Comparison of ENCODE assay signal across 24 mouse cellular contexts in genomic region chr3:108246857-108247256, GRCm38 (mm10). TPM values are rescaled to one million over a fixed set of nuclear protein-coding genes. Genes with fewer than 3 reads are reported as not detected.
DNase-seq lines count a peak whose midpoint lies in the region; ATAC-seq and TF ChIP-seq lines count a peak whose summit lies in the region.
"Had no signal": no experiment of that assay in that cellular context is flagged by ENCODE, and none has a peak within 500 bp of the region (broad histone marks: within the 10 kb centered on the region; RNA-seq: fewer than 3 reads in every experiment).

No protein-coding gene starts in this region.

- H3K9me3 ChIP-seq in ES-E14 (ENCODE audit: control insufficient read depth, insufficient read depth, low read depth, low read length): no peaks in the 10 kb centered on the region
- H3K9me3 ChIP-seq: embryonic facial prominence, embryonic 13.5 days; embryonic facial prominence, embryonic 15.5 days; forebrain, embryonic 10.5 days; forebrain, embryonic 12.5 days; forebrain, embryonic 15.5 days had no signal

- H3K4me3 ChIP-seq in ES-E14 (ENCODE audit: insufficient read depth in 1 of 2, low read depth in 1 of 2, low read length in 2 of 2, poor library complexity in 1 of 2, severe bottlenecking in 1 of 2): no peak overlapping the region
- H3K4me3 ChIP-seq: embryonic facial prominence, embryonic 13.5 days; embryonic facial prominence, embryonic 15.5 days; erythroblast, embryonic 14.5 days; forebrain, embryonic 10.5 days; forebrain, embryonic 12.5 days; forebrain, embryonic 15.5 days had no signal

- in situ Hi-C loops in ES-E14 (cut with MboI; ENCODE audit: low sequenced_read_pairs in 2 of 2, unreplicated experiment in 2 of 2): no loop called here

- DNase-seq in ES-E14 (ENCODE audit: low read depth, low spot score) (no peak), MEL-GATA-1-ER (ENCODE audit: extremely low read depth, low read depth) (peak; percentile 52)
- DNase-seq in thymus, postnatal 14 days: no peak
- DNase-seq in adrenal gland, adult (ENCODE audit: inconsistent age in 2 of 2, low spot score in 1 of 2): no peak
- DNase-seq: adrenal gland, adult 8-10 months; adrenal gland, postnatal 14 days; adrenal gland, postnatal 36 days; B cell, adult 2 months; cerebellum, adult 11-12 months; cerebellum, adult 2 months; cerebellum, adult 9-10 months; cerebellum, postnatal 10 days; cerebellum, postnatal 25 days; embryo, embryonic 11 days; forebrain, postnatal 0 days had no signal

- peak overlapping the region; percentile 31; the same call in 1 of the 2 replicates for H3K27ac ChIP-seq in ES-E14 (ENCODE audit: insufficient read depth, low read depth, low read length, poor library complexity, severe bottlenecking)
- H3K27ac ChIP-seq: embryonic facial prominence, embryonic 13.5 days; embryonic facial prominence, embryonic 15.5 days; forebrain, embryonic 10.5 days; forebrain, embryonic 12.5 days; forebrain, embryonic 15.5 days had no signal

- H3K9ac ChIP-seq in ES-E14 (ENCODE audit: insufficient read depth, low read depth, low read length, poor library complexity, severe bottlenecking): no peak overlapping the region
- H3K9ac ChIP-seq: embryonic facial prominence, embryonic 13.5 days; embryonic facial prominence, embryonic 15.5 days; forebrain, embryonic 12.5 days; forebrain, embryonic 15.5 days; forebrain, postnatal 0 days had no signal

- H3K4me1 ChIP-seq in ES-E14 (ENCODE audit: control insufficient read depth in 2 of 2, insufficient read depth in 2 of 2, low read length in 2 of 2, poor library complexity in 1 of 2): no peaks in the 10 kb centered on the region
- H3K4me1 ChIP-seq: embryonic facial prominence, embryonic 13.5 days; embryonic facial prominence, embryonic 15.5 days; forebrain, embryonic 10.5 days; forebrain, embryonic 12.5 days; forebrain, embryonic 15.5 days had no signal

- H3K36me3 ChIP-seq in ES-E14 (ENCODE audit: control insufficient read depth, insufficient read depth, low read length, poor library complexity, severe bottlenecking): no peaks in the 10 kb centered on the region
- H3K36me3 ChIP-seq: embryonic facial prominence, embryonic 13.5 days; embryonic facial prominence, embryonic 15.5 days; forebrain, embryonic 10.5 days; forebrain, embryonic 12.5 days; forebrain, embryonic 15.5 days had no signal

- ATAC-seq in granulocyte monocyte progenitor cell, adult 5-6 weeks (replicated peaks; ENCODE audit: poor library complexity, severe bottlenecking): peak; percentile 82
- ATAC-seq: CD4-positive, CD25-positive, alpha-beta regulatory T cell, adult 4 months; forebrain, embryonic 15.5 days; forebrain, postnatal 0 days had no signal

TF ChIP-seq in ES-E14, 5 proteins besides CTCF, POLR2A, EP300 and RAD21:
- TF ChIP-seq ZNF384 (IDR thresholded peaks at IDR 0.05; ENCODE audit: low read depth, low read length) (no peak), ZC3H11A (IDR thresholded peaks at IDR 0.05; ENCODE audit: borderline replicate concordance, low read depth, low read length) (no peak), HCFC1 (IDR thresholded peaks at IDR 0.05; ENCODE audit: borderline replicate concordance, insufficient read depth, low read length) (no peak), MAFK (IDR thresholded peaks at IDR 0.05; ENCODE audit: insufficient read depth, low read depth, low read length) (no peak), CHD2 (IDR thresholded peaks at IDR 0.05; ENCODE audit: low read depth, low read length) (no peak)

RNA-seq across cellular contexts. Expression of gene Psma5, which starts 9.9 kb away (rescaled TPM):
- total RNA-seq in ES-E14 (2012; rRNA removed): 172 and 248 TPM in 2 replicates
- 258 and 273 TPM in 2 replicates for total RNA-seq in granulocyte monocyte progenitor cell, adult 5-6 weeks (2014; fragmentation: Nextera tagmentation)
- 264 and 296 TPM in 2 replicates for total RNA-seq in granulocyte monocyte progenitor cell, adult 5-6 weeks (2017)

RNA-seq across cellular contexts. Expression of gene Sypl2, which starts 20.4 kb away (rescaled TPM):
- total RNA-seq in ES-E14 (2012; rRNA removed): 0.62 and 1.6 TPM in 2 replicates
- not detected in 2 replicates for total RNA-seq in granulocyte monocyte progenitor cell, adult 5-6 weeks (2014; fragmentation: Nextera tagmentation)
- total RNA-seq in granulocyte monocyte progenitor cell, adult 5-6 weeks (2017): not detected in 2 replicates
- total RNA-seq: CH12.LX had no signal

RNA-seq across cellular contexts. Expression of gene Atxn7l2, which starts 36.1 kb away (rescaled TPM):
- total RNA-seq in ES-E14 (2012; rRNA removed): 9.1 and 9.5 TPM in 2 replicates
- 6.7 and 6.8 TPM in 2 replicates for total RNA-seq in granulocyte monocyte progenitor cell, adult 5-6 weeks (2014; fragmentation: Nextera tagmentation)
- total RNA-seq in granulocyte monocyte progenitor cell, adult 5-6 weeks (2017): 1.1 and 1.5 TPM in 2 replicates

RNA-seq across cellular contexts. Expression of gene Sort1, which starts 37.0 kb away (rescaled TPM):
- 21.2 and 30.5 TPM in 2 replicates for total RNA-seq in ES-E14 (2012; rRNA removed)
- 55.1 and 58.8 TPM in 2 replicates for total RNA-seq in granulocyte monocyte progenitor cell, adult 5-6 weeks (2014; fragmentation: Nextera tagmentation)
- total RNA-seq in granulocyte monocyte progenitor cell, adult 5-6 weeks (2017): 45.6 and 50.2 TPM in 2 replicates

RNA-seq across cellular contexts. Expression of gene Cyb561d1, which starts 45.8 kb away (rescaled TPM):
- total RNA-seq in ES-E14 (2012; rRNA removed): 2.2 and 3.9 TPM in 2 replicates
- total RNA-seq in granulocyte monocyte progenitor cell, adult 5-6 weeks (2014; fragmentation: Nextera tagmentation): 5.0 and 5.8 TPM in 2 replicates
- total RNA-seq in granulocyte monocyte progenitor cell, adult 5-6 weeks (2017): 3.5 and 3.9 TPM in 2 replicates
